Comparison of ENCODE assay signal across 9 mouse cellular contexts in the genomic region with DNA sequence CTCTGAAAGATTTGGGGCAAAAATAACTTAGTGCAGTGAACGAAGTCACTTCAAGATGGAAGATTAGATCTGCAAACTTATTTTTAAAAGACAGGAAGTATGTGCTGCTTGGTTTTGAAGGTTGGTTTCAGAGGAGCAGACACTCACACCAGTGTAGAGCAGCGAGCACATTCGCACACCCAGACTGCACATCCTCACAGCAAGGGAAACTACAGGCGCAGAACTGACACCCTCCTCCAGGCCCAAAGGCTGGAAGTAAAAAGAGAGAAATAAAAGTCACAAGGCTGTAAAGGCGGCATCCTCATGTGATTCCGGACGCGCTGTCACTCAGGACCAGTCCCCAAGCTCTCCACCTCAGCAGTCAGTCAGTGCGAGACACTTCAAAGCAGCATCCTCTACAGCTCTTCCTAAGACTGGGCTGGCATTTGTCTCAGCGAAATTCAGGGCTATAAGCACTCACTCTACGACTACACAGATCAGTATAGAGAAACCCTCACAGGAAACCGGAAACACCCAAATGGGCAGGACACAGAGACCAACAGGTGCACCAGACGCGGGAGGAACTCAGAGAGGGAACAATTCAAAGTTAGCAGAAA. TPM values are rescaled to one million over a fixed set of nuclear protein-coding genes. Genes with fewer than 3 reads are reported as not detected.
A peak's percentile ranks its signal among the peaks of the same experiment; 100 is the strongest.
DNase-seq lines count a peak whose midpoint lies in the region; ATAC-seq and TF ChIP-seq lines count a peak whose summit lies in the region.
"Had no signal": no experiment of that assay in that cellular context is flagged by ENCODE, and none has a peak within 500 bp of the region (broad histone marks: within the 10 kb centered on the region; RNA-seq: fewer than 3 reads in every experiment).

No protein-coding gene starts in this region.

- H3K4me2 ChIP-seq in kidney, postnatal 0 days (ENCODE audit: low read length): peak overlapping the region; percentile 18; the same call in 1 of the 2 replicates
- H3K4me2 ChIP-seq in kidney, embryonic 16.5 days (replicated peaks; ENCODE audit: low read depth, low read length): no peak overlapping the region
- no peak overlapping the region for H3K4me2 ChIP-seq in forebrain, embryonic 12.5 days

- H3K27ac ChIP-seq in kidney, postnatal 0 days: no peak overlapping the region
- no peak overlapping the region for H3K27ac ChIP-seq in kidney, embryonic 16.5 days (ENCODE audit: low read length)
- H3K27ac ChIP-seq in embryonic facial prominence, embryonic 10.5 days (replicated peaks): no peak overlapping the region
- H3K27ac ChIP-seq in forebrain, embryonic 12.5 days: no peak overlapping the region
- H3K27ac ChIP-seq: macrophage had no signal

- no peak for DNase-seq in kidney, postnatal 0 days (ENCODE audit: low spot score)
- DNase-seq in CD4-positive, CD25-positive, alpha-beta regulatory T cell, adult 2 months (ENCODE audit: low read depth, low spot score): peak; percentile 72
- DNase-seq in embryonic facial prominence, embryonic 10.5 days (ENCODE audit: low spot score): no peak
- DNase-seq in naive thymus-derived CD4-positive, alpha-beta T cell, adult 2 months (ENCODE audit: low read depth): peak; percentile 73
- no peak for DNase-seq in cerebellum, adult 11 months
- no peak for DNase-seq in frontal cortex, adult 2 months (ENCODE audit: extremely low spot score in 1 of 2, low spot score in 1 of 2)

- peaks cover 8% of the 10 kb centered on the region for H3K4me1 ChIP-seq in kidney, postnatal 0 days (replicated peaks; ENCODE audit: insufficient read depth, low read length)
- H3K4me1 ChIP-seq in kidney, embryonic 16.5 days (ENCODE audit: insufficient read depth, low read length): peaks cover 17% of the 10 kb centered on the region
- peaks cover 21% of the 10 kb centered on the region for H3K4me1 ChIP-seq in embryonic facial prominence, embryonic 10.5 days
- H3K4me1 ChIP-seq in forebrain, embryonic 12.5 days: peaks cover 20% of the 10 kb centered on the region

- H3K27me3 ChIP-seq in kidney, postnatal 0 days (ENCODE audit: insufficient read depth, low read length): no peaks in the 10 kb centered on the region
- no peaks in the 10 kb centered on the region for H3K27me3 ChIP-seq in kidney, embryonic 16.5 days (ENCODE audit: insufficient read depth, low read length)
- H3K27me3 ChIP-seq in embryonic facial prominence, embryonic 10.5 days (replicated peaks; ENCODE audit: low read depth, poor library complexity, severe bottlenecking): no peaks in the 10 kb centered on the region
- H3K27me3 ChIP-seq in forebrain, embryonic 12.5 days: no peaks in the 10 kb centered on the region

- H3K4me3 ChIP-seq in kidney, postnatal 0 days (replicated peaks; ENCODE audit: low read depth, low read length): no peak overlapping the region
- H3K4me3 ChIP-seq in kidney, embryonic 16.5 days (ENCODE audit: low read length): no peak overlapping the region
- 0 out of 2 replicates have a peak overlapping the region, but pooled peaks have one; percentile 21 for H3K4me3 ChIP-seq in embryonic facial prominence, embryonic 10.5 days
- no peak overlapping the region for H3K4me3 ChIP-seq in forebrain, embryonic 12.5 days (replicated peaks)

- no peaks in the 10 kb centered on the region for H3K9me3 ChIP-seq in kidney, postnatal 0 days (replicated peaks; ENCODE audit: low read length)
- H3K9me3 ChIP-seq in kidney, embryonic 16.5 days (ENCODE audit: low read length): no peaks in the 10 kb centered on the region
- H3K9me3 ChIP-seq in embryonic facial prominence, embryonic 10.5 days: no peaks in the 10 kb centered on the region
- no peaks in the 10 kb centered on the region for H3K9me3 ChIP-seq in forebrain, embryonic 12.5 days

- 69% methylated on average over 14 of the region's 14 CpGs for WGBS in kidney, postnatal 0 days
- 59% methylated on average over 14 of the region's 14 CpGs for WGBS in kidney, embryonic 16.5 days
- WGBS in embryonic facial prominence, embryonic 10.5 days: 91% methylated on average over 14 of the region's 14 CpGs
- 92% methylated on average over 14 of the region's 14 CpGs for WGBS in forebrain, embryonic 12.5 days

- 0 out of 2 replicates have a peak overlapping the region, but pooled peaks have one; percentile 5 for H3K9ac ChIP-seq in kidney, postnatal 0 days (ENCODE audit: low read depth, low read length)
- no peak overlapping the region for H3K9ac ChIP-seq in kidney, embryonic 16.5 days (replicated peaks; ENCODE audit: low read length)
- H3K9ac ChIP-seq in forebrain, embryonic 12.5 days: no peak overlapping the region

- no peak for ATAC-seq in kidney, postnatal 0 days (replicated peaks; ENCODE audit: low FRiP score, low read depth)
- ATAC-seq in kidney, embryonic 16.5 days (ENCODE audit: low FRiP score, low TSS enrichment): no peak
- no peak for ATAC-seq in forebrain, embryonic 12.5 days (ENCODE audit: low FRiP score)

- 0 out of 2 replicates have a peak, but pooled peaks cover 10% of the 10 kb centered on the region for H3K36me3 ChIP-seq in kidney, postnatal 0 days (ENCODE audit: insufficient read depth, low read length)
- H3K36me3 ChIP-seq in kidney, embryonic 16.5 days (ENCODE audit: insufficient read depth, low read length): peaks cover 16% of the 10 kb centered on the region; the same call in 1 of the 2 replicates
- peaks cover 56% of the 10 kb centered on the region for H3K36me3 ChIP-seq in embryonic facial prominence, embryonic 10.5 days (replicated peaks)
- peaks cover 34% of the 10 kb centered on the region for H3K36me3 ChIP-seq in forebrain, embryonic 12.5 days (replicated peaks)

- no peak for TF ChIP-seq CTCF in kidney, postnatal 0 days (IDR thresholded peaks at IDR 0.05; ENCODE audit: low read depth)

RNA-seq across cellular contexts. Expression of a gene that starts 2.6 kb away (rescaled TPM):
- polyA plus RNA-seq in kidney, postnatal 0 days (2015; fragmentation: Nextera tagmentation; extraction: Ambion mirVana): 0.20 TPM in 2 replicates
- polyA plus RNA-seq in kidney, embryonic 16.5 days (2015; fragmentation: Nextera tagmentation; extraction: Ambion mirVana): 0.26 TPM in 2 replicates
- polyA plus RNA-seq in embryonic facial prominence, embryonic 10.5 days (2016; fragmentation: Nextera tagmentation; extraction: Ambion mirVana): 0.46 and 0.85 TPM in 2 replicates
- 1.2 and 1.3 TPM in 2 replicates for polyA plus RNA-seq in frontal cortex, adult 2 months (2012; rRNA removed)
- polyA plus RNA-seq in forebrain, embryonic 12.5 days (2016; fragmentation: Nextera tagmentation; extraction: Ambion mirVana): 0.37 and 0.67 TPM in 2 replicates

RNA-seq across cellular contexts. Expression of a gene that starts 6.9 kb away (rescaled TPM):
- polyA plus RNA-seq in kidney, postnatal 0 days (2015; fragmentation: Nextera tagmentation; extraction: Ambion mirVana): 340 and 344 TPM in 2 replicates
- 361 and 372 TPM in 2 replicates for polyA plus RNA-seq in kidney, embryonic 16.5 days (2015; fragmentation: Nextera tagmentation; extraction: Ambion mirVana)
- polyA plus RNA-seq in embryonic facial prominence, embryonic 10.5 days (2016; fragmentation: Nextera tagmentation; extraction: Ambion mirVana): 357 and 358 TPM in 2 replicates
- polyA plus RNA-seq in frontal cortex, adult 2 months (2012; rRNA removed): 76.6 and 83.9 TPM in 2 replicates
- polyA plus RNA-seq in forebrain, embryonic 12.5 days (2016; fragmentation: Nextera tagmentation; extraction: Ambion mirVana): 340 and 347 TPM in 2 replicates

RNA-seq across cellular contexts. Expression of a gene that starts 28.1 kb away (rescaled TPM):
- 2.5 and 2.6 TPM in 2 replicates for polyA plus RNA-seq in kidney, postnatal 0 days (2015; fragmentation: Nextera tagmentation; extraction: Ambion mirVana)
- polyA plus RNA-seq in kidney, embryonic 16.5 days (2015; fragmentation: Nextera tagmentation; extraction: Ambion mirVana): 3.0 and 3.5 TPM in 2 replicates
- 2.2 and 2.3 TPM in 2 replicates for polyA plus RNA-seq in embryonic facial prominence, embryonic 10.5 days (2016; fragmentation: Nextera tagmentation; extraction: Ambion mirVana)
- polyA plus RNA-seq in frontal cortex, adult 2 months (2012; rRNA removed): 2.1 and 2.2 TPM in 2 replicates
- polyA plus RNA-seq in forebrain, embryonic 12.5 days (2016; fragmentation: Nextera tagmentation; extraction: Ambion mirVana): 1.5 and 1.8 TPM in 2 replicates

Comparison
In these comparisons a context has a peak if more than half of its experiments do, and no peak if none do; other contexts are left out.
1. DNase-seq: peak in CD4-positive, CD25-positive, alpha-beta regulatory T cell, adult 2 months (single experiment) and naive thymus-derived CD4-positive, alpha-beta T cell, adult 2 months (single experiment); none in kidney, postnatal 0 days (single experiment), embryonic facial prominence, embryonic 10.5 days (single experiment), cerebellum, adult 11 months (single experiment) and frontal cortex, adult 2 months (0 of 2).